Mouse (Mus musculus) forelimb bud, embryonic 11.5 days (tissue): ENCODE measurements around the gene Pagr1b.

Experiments
- DNase-seq: peaks from one replicate; pipeline ENCODE4 v3.0.0-alpha.2; 2012; ENCODE audit warnings: low read depth, low spot score

Gene Pagr1b

DNA sequence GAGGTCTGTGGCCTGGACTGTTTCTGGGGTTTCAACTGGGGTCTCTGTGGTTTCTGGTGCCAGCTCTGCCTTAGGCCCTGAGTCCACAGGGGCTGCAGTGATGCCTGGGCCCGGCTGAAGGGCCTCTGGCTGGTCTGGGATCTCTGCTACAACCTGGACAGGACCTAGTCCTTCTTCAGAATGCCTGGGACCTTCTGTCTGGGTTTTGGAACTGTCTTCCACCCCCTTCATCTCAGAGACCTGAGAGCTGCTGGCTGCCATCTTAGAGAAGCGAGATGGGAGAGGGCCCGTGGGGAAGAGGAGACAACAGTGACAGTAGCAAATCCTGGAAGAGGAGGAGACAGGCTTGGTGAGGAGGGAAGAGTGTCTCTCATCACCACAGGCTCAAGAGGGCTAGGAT, 3.7 kb upstream of the Pagr1b start:
- no peak for DNase-seq

DNA sequence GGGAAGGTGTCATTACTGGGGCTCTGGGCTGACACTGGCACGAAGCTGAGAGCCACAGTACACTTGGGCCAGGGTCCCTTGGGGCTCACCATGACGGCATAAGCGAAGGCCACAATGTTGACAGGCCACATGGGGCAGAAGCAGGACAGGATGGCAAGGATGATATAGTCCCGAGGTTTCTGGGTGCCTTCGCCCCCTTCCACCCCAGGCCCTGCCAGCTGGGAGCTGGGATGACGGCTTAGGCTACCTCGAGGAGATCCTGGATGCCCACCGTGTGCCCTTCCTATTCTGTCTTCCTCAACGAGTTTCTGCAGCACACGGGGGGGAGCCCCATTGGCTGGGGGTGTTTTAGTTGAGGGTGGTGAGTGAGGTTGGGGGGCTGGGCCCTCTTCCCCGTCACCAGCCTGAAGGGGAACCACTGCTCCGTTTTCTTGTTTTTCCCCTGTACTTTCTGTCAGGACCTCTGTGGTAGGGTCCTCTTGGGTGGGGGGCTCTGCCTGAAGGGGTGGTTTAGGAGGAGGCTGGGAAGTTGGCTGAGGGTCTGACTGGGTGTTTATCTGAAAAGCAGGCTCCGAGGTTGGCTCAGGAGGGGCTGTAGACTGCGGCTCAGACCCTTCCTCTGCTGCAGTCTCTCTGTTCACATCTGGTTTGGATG, 3.1 kb upstream of the Pagr1b start:
- DNase-seq = no peak

DNA sequence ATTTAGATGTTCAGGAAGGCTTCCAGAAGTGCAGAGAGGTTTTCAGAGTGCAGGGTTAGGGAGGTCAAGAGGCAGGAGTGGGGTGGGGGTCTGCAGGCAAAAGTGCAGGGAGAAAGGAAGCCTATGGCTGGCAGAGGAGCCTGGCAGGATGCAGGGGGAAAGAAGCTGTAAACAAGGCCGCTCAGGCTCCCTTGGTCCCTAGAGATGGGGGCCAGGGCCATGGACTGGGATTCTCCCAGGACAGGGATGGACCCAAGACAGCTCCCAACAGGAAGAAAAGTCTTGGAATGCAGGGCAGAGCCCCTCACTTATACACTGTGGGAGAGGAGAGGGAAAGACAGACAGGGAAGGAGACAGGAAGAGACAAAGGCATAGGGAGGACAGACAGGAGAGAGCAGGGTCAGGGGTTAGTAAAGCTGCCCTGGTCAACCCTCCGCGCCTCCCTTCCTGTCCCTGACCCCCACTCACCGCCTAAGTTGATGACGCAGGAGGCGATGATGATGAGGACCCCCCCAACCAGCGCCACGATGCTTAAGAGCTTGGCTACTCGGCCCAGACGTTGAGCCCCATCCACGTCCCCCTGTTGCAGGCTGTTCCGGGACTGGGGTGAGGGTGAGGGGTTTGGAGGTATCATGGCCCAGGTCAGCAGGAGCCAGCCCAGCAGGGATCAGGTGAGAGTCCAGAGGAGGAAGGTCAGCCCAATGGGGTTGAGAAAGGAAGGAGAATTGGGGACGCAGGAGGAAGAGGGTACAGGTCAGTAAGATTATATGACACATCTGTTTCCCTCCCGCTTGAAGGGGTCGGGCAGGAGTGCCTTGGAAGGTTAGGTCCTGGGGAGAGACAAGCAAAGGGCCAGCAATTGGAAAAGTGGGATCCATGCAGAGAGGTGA, 2.4 kb upstream of the Pagr1b start:
- no peak for DNase-seq

DNA sequence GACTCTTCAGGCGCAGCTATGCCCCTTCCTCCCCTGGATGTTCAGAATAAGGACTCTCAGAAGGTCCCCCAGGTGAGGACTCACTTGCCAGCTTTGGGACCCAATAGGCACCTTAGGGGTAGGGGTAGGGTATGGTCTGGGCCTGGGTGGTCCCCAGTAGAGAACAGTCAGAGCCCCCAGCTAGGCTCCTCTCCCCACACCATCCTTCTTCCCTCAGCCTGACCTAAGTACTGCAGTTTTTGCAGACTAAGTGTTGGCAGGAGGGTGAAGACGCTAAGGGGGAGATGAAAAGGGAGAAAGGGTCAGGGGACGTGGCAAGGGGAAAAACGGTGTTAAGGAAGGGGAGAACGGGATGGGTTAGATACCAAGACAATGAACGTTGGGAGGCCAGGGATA, 1.7 kb upstream of the Pagr1b start:
- DNase-seq = no peak

DNA sequence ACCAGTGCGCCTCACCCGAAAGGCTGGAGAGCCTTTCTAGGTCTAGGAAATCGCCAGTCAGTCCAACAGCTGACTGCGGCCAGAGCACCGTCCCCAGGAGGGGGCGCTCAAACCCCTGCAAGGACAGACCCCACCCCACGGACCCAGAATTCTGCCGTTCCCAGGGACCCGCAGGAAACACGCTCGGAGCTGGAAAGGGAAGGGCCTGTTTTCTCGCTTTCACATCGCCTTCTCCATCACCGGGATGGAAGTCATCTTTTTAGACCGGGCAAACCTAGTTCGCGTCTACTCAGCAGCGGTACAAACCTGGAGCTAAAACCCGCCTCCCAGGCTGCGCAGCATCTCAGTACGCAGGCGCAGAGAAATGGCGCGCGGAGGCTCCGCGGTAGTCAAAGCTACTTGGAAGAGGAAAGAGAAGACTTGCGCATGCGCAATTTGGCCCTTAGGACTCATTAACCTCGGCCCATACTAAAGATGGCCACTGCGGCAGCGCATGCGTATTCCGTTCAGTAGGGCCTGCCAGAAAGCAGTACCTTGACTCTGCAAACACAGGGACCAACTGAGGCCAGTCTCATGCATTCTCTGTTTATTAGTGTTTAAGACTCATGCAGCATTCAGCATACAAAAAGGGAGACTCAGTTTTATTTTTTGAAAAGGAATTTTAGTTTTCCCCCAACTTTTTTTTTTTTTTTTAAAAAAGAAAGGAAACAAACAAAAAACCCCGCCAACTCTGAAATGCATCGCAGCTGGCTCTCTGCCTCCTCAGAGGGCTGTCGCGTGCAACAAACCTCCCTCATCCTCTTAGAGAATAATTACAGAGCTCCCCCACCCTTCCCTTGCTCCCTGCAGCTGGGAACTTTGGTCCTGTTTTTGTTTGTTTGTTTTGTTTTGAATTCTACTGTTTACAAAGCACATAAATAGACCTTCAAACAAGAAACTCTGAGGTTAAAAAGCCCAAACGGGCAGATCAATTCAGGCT, 976 bp upstream of the Pagr1b start, which contains the start of gene Pagr1a:
Gene Pagr1a, minus strand, starts transcription at position 382 of the 979 bp plus-strand sequence.
- peak; percentile 100 for DNase-seq

DNA sequence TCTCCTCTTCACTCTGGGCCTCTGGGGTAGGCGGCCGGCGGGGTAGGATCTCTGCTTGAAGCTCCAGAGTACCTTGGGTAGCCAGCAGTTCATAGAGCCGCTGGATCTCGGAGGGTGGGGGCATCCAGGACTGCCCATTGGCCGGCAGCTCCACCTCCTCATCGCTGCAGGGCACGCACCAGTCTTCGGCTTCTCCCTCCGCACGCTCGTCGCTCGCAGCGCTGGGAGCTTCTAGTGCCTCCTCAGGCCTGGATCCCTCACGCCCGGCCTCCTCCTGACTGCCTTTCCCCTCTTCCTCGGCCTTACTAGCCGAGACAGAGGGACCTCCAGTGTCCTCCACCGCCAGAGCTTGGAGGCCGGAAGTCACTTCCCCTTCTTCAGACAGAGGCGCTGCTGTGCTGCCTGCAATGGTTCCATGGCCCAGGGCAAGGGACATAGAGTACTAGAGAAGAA, 228 bp upstream of the Pagr1b start:
- DNase-seq = no peak

DNA sequence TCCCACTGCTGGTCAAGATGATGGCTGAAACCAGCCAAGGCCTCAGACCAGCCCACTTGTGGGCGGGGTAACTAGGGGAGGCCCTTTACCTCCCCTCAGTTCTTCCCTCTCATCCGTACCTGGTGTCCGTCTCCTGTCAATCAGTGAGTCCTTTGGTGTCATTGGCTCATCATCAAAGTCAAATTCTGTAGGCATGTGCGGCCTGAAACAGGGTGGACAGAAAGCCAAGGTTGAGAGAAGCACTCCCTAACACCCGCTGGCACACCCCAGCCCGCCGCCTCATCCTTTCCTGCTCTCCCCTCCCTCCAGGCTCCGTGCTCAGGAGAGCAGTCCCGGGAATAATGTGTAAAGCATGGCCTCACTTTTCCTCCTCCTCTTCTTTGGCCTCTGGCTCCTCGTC, 203 bp downstream of the Pagr1b start:
- DNase-seq = peak; percentile 19

DNA sequence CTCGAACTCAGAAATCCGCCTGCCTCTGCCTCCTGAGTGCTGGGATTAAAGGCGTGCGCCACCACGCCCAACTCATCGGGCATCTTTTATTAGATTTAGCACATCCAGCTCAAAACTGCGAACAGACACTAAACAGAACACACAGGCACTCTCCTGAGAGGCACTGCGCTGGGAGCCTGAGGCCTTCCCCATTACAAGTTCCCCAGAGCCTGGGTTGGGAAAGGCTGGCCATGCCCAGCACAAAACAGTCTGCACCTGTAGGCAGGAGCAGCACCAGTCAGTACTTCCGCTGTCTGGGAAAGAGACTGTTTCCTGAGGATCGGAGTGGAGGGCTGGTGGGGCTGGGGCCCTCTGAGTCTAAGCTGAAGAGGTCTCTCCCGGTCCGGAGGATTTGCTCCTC, 1.3 kb downstream of the Pagr1b start:
- DNase-seq = no peak

DNA sequence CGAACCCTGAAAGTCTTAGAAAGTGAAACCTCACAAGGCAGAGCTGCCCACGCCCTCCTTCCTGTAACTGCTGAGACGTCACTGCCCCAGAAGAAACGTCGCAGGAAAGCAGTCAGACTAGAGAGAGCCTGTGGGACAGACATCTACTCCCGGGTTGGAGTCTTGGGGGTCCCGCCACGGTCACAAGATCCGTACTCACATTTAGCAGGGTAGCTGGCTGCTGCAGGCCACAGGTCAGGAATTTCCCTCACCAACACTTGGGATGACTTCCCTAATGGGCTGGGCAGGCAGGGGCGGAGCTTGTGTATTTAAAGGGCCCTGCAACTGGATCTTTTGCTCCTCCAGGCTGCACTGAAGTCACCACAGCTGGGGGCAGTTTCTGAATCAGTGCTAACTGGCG, 2.0 kb downstream of the Pagr1b start, which contains the start of gene Mvp:
Gene Mvp, minus strand, starts transcription at position 302 of the 400 bp plus-strand sequence.
- peak; percentile 30 for DNase-seq

DNA sequence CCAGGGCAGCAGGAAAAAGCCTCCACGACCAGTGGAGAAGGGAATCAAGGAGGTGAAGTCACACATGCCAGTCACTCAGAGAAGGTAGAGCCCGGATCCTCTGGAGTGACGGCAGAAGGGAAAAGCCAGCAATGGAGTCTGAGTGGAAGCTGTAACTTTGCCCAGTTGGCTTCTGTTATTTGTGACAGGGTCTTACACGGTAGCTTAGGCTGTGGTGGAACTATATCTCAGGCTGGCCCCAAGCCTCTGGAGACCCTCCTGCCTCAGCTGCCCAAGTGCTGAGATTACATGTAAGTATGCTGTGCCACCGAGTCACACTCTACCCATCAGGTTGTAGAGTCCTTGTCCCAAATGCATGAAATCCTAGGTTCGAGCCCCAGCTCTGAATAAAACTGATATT, 2.9 kb downstream of the Pagr1b start:
- DNase-seq = no peak

DNA sequence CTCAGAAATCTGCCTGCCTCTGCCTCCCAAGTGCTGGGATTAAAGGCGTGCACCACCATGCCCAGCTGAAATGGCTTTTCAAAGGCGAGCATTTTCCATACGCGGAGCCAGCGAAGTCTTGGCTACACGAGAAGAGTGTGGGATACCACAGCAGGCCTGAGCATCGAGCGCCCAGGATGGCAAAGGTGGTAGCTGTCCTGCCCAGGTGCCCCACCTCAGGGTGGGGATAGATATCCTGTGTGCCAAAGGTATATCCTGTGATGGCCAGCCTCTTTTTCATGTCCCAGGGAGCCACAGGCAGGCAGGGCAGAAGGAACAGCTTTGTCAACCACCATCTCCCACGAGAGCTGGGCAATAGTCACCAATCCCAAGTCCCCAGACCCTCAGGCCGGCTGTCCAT, 3.4 kb downstream of the Pagr1b start:
- no peak for DNase-seq

DNA sequence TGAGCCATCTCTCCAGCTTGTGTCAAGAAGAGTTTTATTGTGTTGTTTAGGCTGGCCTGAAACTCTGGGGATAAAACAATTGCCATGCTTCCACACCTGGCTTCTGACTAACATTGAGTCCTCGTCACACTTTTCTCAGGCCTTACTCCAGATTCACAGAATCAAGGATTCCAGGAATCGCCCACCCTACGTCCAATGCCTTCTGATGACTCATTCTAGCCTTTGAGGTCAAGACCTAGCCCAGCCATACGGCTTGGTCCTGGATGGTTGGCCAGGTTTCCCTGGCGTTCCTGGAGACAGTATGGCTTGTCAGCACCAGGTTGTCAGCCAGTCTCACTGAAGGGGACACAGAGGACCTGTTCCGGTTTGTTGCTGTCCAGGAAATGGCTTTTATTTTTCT, 3.9 kb downstream of the Pagr1b start:
- DNase-seq = no peak

DNA sequence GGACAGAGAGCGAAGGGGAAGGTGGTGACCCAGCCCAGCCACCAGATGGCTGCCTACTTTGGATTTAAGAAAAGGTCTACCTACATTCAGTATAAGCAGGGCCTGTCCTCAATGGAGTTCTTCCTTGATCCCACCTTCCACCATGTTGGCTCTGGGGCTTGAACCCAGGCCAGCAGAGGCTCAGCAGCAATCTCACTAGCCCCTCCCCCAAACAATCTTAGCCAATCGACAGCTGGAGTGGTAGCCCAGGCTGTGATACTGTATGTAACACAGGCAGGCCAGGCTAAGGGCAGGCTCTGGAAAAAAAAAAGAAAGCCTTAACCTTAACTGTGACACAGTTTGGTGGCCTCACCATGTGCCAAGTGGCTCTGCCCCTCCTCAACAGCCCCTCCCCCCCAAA, 4.6 kb downstream of the Pagr1b start:
- DNase-seq = no peak

DNA sequence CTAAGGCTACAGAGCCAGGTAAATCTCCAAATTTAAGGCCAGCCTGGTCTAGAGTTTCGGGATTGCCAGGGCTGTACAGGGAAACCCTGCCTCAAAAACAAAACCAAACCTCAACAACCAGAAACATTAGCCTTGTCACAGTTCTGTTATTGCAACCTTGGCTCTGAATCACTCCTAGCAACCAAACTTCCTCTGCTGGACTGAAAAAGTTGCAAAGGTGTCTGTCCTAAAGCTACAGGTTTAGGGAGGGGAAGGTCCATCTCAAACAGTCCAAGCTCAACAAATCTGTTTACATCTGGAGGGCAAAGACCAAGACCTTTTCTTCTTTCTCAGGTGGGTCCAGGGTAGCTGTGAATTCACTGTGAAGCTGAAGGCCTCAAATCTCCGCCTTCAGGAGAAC, 5.2 kb downstream of the Pagr1b start:
- DNase-seq = no peak

DNA sequence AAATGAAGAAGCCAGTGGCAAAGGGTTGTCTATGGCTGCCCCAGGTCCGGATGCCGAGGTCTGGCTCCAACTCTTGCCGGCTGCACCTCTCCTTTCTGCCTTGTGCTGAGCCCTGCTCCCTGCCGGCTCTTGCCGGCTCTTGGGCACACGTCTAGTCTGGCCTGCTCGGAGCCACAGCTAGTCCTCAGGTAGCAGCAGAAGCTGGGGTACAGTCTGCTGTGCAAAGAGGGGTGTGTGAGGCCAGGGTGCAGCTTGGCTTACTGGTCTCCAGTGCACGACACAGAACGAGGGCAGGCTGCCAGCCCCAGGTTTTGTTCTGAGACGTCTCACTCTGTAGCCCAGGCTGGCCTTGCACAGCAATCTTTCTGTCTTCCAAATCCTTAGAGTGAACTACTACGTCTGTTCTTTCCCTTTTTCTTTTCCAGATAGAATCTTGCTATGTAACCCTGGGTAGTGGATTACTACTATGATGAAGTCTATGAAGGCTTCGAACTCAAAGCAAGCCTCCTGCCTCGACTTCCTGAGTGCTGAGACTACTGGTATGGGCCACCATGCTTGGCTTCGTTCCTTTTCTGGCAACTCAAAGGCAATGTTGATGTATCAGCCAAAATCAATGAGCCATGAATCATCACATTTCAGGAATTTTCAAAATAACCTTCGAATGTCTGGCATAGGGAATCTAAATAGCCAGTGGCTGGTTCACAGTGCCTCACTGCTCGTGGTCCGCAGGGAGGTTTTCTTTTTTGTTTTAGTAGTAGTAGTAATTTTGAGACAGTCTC, 6.8 kb downstream of the Pagr1b start:
- no peak for DNase-seq

DNA sequence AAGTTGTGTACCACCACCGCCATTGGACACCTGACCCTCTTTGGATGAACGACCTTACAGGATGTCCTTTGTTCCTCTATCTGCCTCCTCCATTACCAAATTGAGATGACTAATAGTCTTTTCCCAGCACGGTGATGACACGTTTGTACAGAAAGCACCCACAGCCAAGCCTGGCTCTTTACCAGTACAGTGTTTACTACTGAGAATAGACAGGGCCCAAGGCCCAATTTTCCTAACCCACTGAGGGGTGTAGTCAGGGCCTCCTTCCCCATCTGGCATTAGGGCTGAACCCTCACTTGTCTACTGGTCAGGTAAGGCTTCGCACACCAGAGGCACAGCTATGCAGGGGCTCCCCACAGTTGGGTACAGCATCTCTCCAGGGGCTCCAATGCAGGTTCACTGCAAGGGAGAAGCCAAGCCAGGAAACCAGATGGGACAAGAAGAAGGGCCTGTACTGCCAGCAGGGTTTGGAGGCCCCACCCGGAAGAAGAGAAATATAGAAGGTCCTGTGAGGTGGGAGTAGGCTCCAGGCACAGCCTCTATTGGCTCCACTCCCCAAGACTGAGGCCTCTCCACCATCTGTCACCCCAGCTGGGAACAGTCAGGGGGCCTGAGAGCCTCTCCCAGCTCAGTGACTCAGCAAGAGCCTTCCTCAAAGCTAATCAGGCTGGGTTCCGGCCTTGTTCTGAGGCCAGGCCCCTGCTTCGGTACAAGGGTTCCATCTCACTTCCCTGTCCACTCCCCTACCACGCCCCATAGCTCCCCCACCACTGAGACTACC, 7.9 kb downstream of the Pagr1b start:
- no peak for DNase-seq

DNA sequence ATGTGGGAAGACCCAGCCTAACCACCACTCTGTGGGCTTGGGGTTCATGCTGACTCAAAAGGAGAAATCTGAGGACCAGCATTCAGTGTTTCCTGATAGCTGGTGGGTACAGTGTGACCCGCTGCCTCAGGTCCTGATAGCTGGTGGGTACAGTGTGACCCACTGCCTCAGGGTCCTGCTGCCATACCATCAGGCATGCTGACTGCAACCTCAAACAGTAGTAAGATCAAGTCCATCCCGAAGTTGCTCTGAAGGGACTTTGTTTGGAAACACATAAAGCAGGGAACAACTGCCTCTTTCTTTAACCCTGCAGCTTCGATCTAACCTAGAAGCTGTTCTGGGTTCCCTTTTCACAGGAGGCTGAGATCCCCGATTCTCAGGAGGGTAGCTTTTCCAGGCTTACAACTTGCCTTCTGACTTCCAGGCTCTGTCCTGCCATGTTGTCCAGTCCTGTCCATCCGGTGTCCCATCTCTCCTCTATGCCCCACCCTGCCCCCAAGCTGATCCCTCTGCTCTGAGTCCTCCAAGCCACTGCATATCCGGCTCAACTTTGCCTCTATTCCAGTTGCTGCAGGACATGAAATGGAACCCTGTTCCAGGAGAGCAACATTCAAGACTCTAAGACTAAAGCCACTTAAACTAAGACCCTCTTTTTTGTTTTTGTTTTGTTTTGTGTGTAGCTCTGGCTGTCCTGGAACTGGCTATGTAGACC, 8.8 kb downstream of the Pagr1b start:
- no peak for DNase-seq

DNA sequence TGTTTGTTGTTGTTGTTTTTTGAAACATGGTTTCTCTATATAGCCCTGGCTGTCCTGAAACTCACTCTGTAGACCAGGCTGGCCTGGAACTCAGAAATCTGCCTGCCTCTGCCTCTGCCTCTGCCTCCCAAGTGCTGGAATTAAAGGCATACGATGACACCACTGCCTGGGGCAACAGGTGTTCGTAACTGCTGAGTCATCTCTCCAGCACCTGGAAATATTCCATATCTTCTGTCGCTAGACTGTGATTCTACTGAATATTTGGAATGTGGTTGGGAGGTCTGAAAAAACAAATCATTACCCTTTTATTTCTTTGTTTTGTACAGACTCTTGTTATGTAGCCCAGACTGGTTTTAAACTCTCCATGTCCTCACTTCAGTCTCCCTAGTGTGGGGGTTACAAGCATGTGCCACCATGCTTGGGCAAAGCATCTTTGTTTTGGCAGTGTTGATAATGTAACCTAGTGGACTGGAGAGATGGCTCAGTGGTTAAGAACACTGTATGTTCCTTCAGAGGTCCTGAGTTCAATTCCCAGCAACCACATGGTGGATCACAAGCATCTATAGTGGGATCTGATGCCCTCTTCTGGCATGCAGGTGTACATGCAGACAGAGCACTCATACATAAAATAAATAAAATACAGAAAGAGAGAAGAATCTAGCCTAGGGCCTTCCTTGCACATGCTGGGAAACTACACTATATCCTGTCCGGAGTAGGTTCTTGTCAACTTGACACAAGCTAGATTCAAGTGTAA, 12.0 kb downstream of the Pagr1b start:
- no peak for DNase-seq

DNA sequence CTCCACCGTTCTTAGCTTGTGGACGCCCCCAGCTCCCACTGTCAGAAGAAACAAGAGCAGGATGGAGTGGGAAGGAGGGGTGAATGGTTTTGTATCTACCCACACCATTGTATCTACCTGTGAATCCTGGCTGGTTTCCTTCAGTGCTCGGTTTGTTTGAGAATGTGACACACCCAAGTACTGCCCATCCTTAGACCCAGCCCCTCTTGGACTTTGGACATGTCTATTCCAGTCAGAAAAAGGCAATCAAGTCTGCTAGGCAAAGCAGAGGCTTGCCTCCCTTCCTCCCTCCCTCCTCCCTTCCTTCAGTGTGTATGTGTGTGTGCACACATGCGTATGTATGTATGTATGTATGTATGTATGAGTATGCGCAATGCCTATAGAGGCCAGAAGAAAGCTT, 12.7 kb downstream of the Pagr1b start:
- DNase-seq = no peak
